Mouse (Mus musculus): ENCODE results near the gene Ccdc86.

DNA sequence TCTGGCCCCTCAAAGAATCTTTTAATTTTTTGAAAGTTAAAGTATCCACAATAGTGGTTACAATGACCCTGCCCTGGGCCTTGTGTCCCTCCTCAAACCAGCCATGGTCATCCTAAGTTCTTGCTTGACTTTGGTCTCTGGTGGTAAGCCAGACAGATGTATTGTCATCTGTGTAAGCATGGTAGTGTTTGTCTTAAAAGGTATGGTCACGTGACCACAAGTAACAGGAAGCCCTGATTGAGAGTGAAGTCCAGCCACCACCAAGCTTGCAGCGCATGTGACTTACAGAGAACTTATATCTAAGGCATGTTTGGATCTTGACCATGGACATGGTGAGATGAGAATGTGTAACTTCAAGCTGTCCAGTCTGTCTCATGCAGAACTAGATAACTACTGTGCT, 26.1 kb upstream of the Ccdc86 start:
- TF ChIP-seq GATA1 (IDR thresholded peaks at IDR 0.05; ENCODE audit: borderline replicate concordance, low read length) (no peak), FLI1 (IDR thresholded peaks at IDR 0.05; ENCODE audit: low read length) (no peak)

All from megakaryocyte, embryonic 14.5 days (primary cell).